Mouse (Mus musculus) MEL (cell line): ENCODE results near the gene Ubc. TPM values are rescaled to one million over a fixed set of nuclear protein-coding genes. Genes with fewer than 3 reads are reported as not detected.

Experiments
- DNase-seq: peaks from one replicate; pipeline ENCODE4 v3.0.0; 2011; ENCODE audit warnings: low read depth, low spot score
- H3K27ac ChIP-seq: 2 replicates; pipeline ENCODE4 v1.5.1; 2012; ENCODE audit warnings: low read depth, mild to moderate bottlenecking, control low read depth, low read length, moderate library complexity; ENCODE audit not compliant: control insufficient read depth
- H3K27me3 ChIP-seq, 2 experiments: fragments of 150-350 bp in 1 of 2; sonication (generic) in 1 of 2; 2 replicates each; pipeline ENCODE4 v1.6.1; 2012; ENCODE audit warnings: low read length in 2 of 2, mild to moderate bottlenecking in 2 of 2, improper control_type of control experiment in 1 of 2, moderate library complexity in 1 of 2; ENCODE audit not compliant: insufficient read depth in 2 of 2, control insufficient read depth in 1 of 2
- H3K36me3 ChIP-seq, 2 experiments: 2 replicates each; pipeline ENCODE4 v1.6.1; 2012 to 2014; ENCODE audit warnings: low read length in 2 of 2, improper control_type of control experiment in 1 of 2, inconsistent platforms in 1 of 2, mild to moderate bottlenecking in 1 of 2; ENCODE audit not compliant: insufficient read depth in 2 of 2, control insufficient read depth in 1 of 2
- H3K4me1 ChIP-seq, 2 experiments: fragments of 150-350 bp in 1 of 2; sonication (generic) in 1 of 2; 2 replicates each; pipeline ENCODE4 v1.6.1; 2012; ENCODE audit warnings: low read length in 2 of 2, improper control_type of control experiment in 1 of 2, mild to moderate bottlenecking in 1 of 2; ENCODE audit not compliant: insufficient read depth in 2 of 2, control insufficient read depth in 1 of 2
- H3K4me3 ChIP-seq, 2 experiments: fragments of 150-350 bp in 1 of 2; sonication (generic) in 1 of 2; 2 replicates each; pipeline ENCODE4 v1.5.1; 2012; ENCODE audit warnings: low read depth in 2 of 2, low read length in 2 of 2, mild to moderate bottlenecking in 2 of 2, moderate library complexity in 2 of 2, control low read depth in 1 of 2, improper control_type of control experiment in 1 of 2; ENCODE audit not compliant: control insufficient read depth in 1 of 2, insufficient read depth in 1 of 2
- H3K79me2 ChIP-seq: 2 replicates; pipeline ENCODE4 v1.6.1; 2012; ENCODE audit warnings: mild to moderate bottlenecking, low read length, moderate library complexity; ENCODE audit not compliant: control insufficient read depth, poor library complexity, insufficient read depth
- H3K9ac ChIP-seq: 2 replicates; pipeline ENCODE4 v1.6.1; 2012; ENCODE audit warnings: low read depth, mild to moderate bottlenecking, control low read depth, low read length, moderate library complexity; ENCODE audit not compliant: control insufficient read depth, poor library complexity, severe bottlenecking
- H3K9me3 ChIP-seq: fragments of 150-350 bp; sonication (generic); replicated peaks from 2 replicates; pipeline ENCODE4 v1.6.1; 2012; ENCODE audit warnings: mild to moderate bottlenecking, low read length, improper control_type of control experiment, moderate library complexity; ENCODE audit not compliant: insufficient read depth
- BHLHE40 ChIP-seq: IDR thresholded peaks from 2 replicates; pipeline ENCODE4 v1.6.1; 2012; ENCODE audit warnings: low read depth, mild to moderate bottlenecking, inconsistent platforms, low read length, improper control_type of control experiment, borderline replicate concordance
- CHD1 ChIP-seq: IDR thresholded peaks from 2 replicates; pipeline ENCODE4 v1.6.1; 2012; ENCODE audit warnings: low read depth, mild to moderate bottlenecking, inconsistent platforms, low read length, improper control_type of control experiment
- CTCF ChIP-seq, 3 experiments: IDR thresholded peaks in 2 of 3; conservative IDR thresholded peaks in 1 of 3; 2 replicates each; pipeline ENCODE4 v1.5.1; 2011 to 2012; ENCODE audit warnings: low read length in 3 of 3, low read depth in 2 of 3, mild to moderate bottlenecking in 2 of 3, improper control_type of control experiment in 1 of 3, inconsistent platforms in 1 of 3, mixed read lengths in 1 of 3, moderate library complexity in 1 of 3; ENCODE audit not compliant: control insufficient read depth in 1 of 3, insufficient read depth in 1 of 3, poor library complexity in 1 of 3, severe bottlenecking in 1 of 3
- ELF1 ChIP-seq: IDR thresholded peaks from 2 replicates; pipeline ENCODE4 v1.6.1; 2014; ENCODE audit warnings: low read depth, mild to moderate bottlenecking, inconsistent platforms, low read length, improper control_type of control experiment, moderate library complexity
- ETS1 ChIP-seq: IDR thresholded peaks from 2 replicates; pipeline ENCODE4 v1.6.1; 2012; ENCODE audit warnings: low read depth, mild to moderate bottlenecking, inconsistent platforms, low read length, improper control_type of control experiment, moderate library complexity
- HCFC1 ChIP-seq: IDR thresholded peaks from 2 replicates; pipeline ENCODE4 v1.6.1; 2012; ENCODE audit warnings: low read depth, mild to moderate bottlenecking, inconsistent platforms, low read length, improper control_type of control experiment, moderate library complexity
- JUND ChIP-seq: IDR thresholded peaks from 2 replicates; pipeline ENCODE4 v1.6.1; 2011; ENCODE audit warnings: low read depth, mild to moderate bottlenecking, improper control_type of control experiment, low read length
- MAFK ChIP-seq: IDR thresholded peaks from 2 replicates; pipeline ENCODE4 v1.6.1; 2011; ENCODE audit warnings: low read depth, mild to moderate bottlenecking, low read length, improper control_type of control experiment, borderline replicate concordance
- MAZ ChIP-seq: IDR thresholded peaks from 2 replicates; pipeline ENCODE4 v1.6.1; 2012; ENCODE audit warnings: low read depth, mild to moderate bottlenecking, inconsistent platforms, low read length, improper control_type of control experiment
- MYB ChIP-seq: IDR thresholded peaks from 2 replicates; pipeline ENCODE4 v1.6.1; 2011; ENCODE audit warnings: mild to moderate bottlenecking, low read depth, low read length, improper control_type of control experiment
- MYC ChIP-seq: IDR thresholded peaks from 2 replicates; pipeline ENCODE4 v1.6.1; 2011; ENCODE audit warnings: low read depth, mild to moderate bottlenecking, low read length, improper control_type of control experiment, moderate library complexity
- NRF1 ChIP-seq: IDR thresholded peaks from 2 replicates; pipeline ENCODE4 v1.6.1; 2014; ENCODE audit warnings: low read depth, mild to moderate bottlenecking, inconsistent platforms, low read length, improper control_type of control experiment, moderate library complexity; ENCODE audit not compliant: poor library complexity, insufficient read depth, severe bottlenecking
- POLR2A ChIP-seq, 2 experiments: IDR thresholded peaks; 2 replicates each; pipeline ENCODE4 v1.6.1; 2011 to 2012; ENCODE audit warnings: low read length in 2 of 2, mild to moderate bottlenecking in 2 of 2, control low read depth in 1 of 2, improper control_type of control experiment in 1 of 2, low read depth in 1 of 2, moderate library complexity in 1 of 2; ENCODE audit not compliant: control insufficient read depth in 1 of 2, insufficient read depth in 1 of 2, poor library complexity in 1 of 2
- RAD21 ChIP-seq: IDR thresholded peaks from 2 replicates; pipeline ENCODE4 v1.6.1; 2011; ENCODE audit warnings: mild to moderate bottlenecking, low read depth, low read length, improper control_type of control experiment
- RCOR1 ChIP-seq: IDR thresholded peaks from 2 replicates; pipeline ENCODE4 v1.6.1; 2012; ENCODE audit warnings: low read depth, mild to moderate bottlenecking, inconsistent platforms, low read length, improper control_type of control experiment
- SIN3A ChIP-seq: IDR thresholded peaks from 2 replicates; pipeline ENCODE4 v1.6.1; 2012; ENCODE audit warnings: low read length, improper control_type of control experiment, inconsistent platforms
- SMC3 ChIP-seq: IDR thresholded peaks from 2 replicates; pipeline ENCODE4 v1.6.1; 2011; ENCODE audit warnings: low read depth, low read length, improper control_type of control experiment
- TAL1 ChIP-seq: IDR thresholded peaks from 2 replicates; pipeline ENCODE4 v1.6.1; 2012; ENCODE audit warnings: mild to moderate bottlenecking, inconsistent platforms, low read length, moderate library complexity, mixed read lengths
- TBP ChIP-seq: IDR thresholded peaks from 2 replicates; pipeline ENCODE4 v1.8.0; 2011; ENCODE audit warnings: low read depth, low read length, improper control_type of control experiment
- TCF12 ChIP-seq: IDR thresholded peaks from 2 replicates; pipeline ENCODE4 v1.6.1; 2014; ENCODE audit warnings: low read depth, mild to moderate bottlenecking, inconsistent platforms, low read length, improper control_type of control experiment, moderate library complexity
- UBTF ChIP-seq: IDR thresholded peaks from 2 replicates; pipeline ENCODE4 v1.6.1; 2012; ENCODE audit warnings: low read depth, mild to moderate bottlenecking, inconsistent platforms, low read length, improper control_type of control experiment, moderate library complexity, borderline replicate concordance; ENCODE audit not compliant: insufficient read depth
- USF2 ChIP-seq, 2 experiments: IDR thresholded peaks; 2 replicates each; pipeline ENCODE4 v1.6.1; 2011 to 2012; ENCODE audit warnings: improper control_type of control experiment in 2 of 2, low read length in 2 of 2, borderline replicate concordance in 1 of 2, inconsistent platforms in 1 of 2, low read depth in 1 of 2, mild to moderate bottlenecking in 1 of 2; ENCODE audit not compliant: insufficient read depth in 1 of 2
- polyA plus RNA-seq, 2 experiments: library from polyadenylated mRNA; stranded (reverse) in 1 of 2; unstranded in 1 of 2; fragments of >175 nt in 1 of 2; fragments of >200 nt in 1 of 2; gene quantifications; 2 replicates each; pipeline versions ENCODE4 v1.2.1 to v1.2.4; 2012; ENCODE audit warnings: low replicate concordance in 2 of 2, low read depth in 1 of 2; ENCODE audit not compliant: insufficient read length in 2 of 2, insufficient read depth in 1 of 2, missing spikeins in 1 of 2
- total RNA-seq: library from RNA; depleted of rRNA; stranded (reverse); fragments of 300-350 nt; gene quantifications from 2 replicates; pipeline ENCODE4 v1.2.3, GENCODE M21; 2012

Ubc gene
- total and polyA plus RNA-seq, 3 experiments, result 113 to 1,075 (median 511) TPM

DNA sequence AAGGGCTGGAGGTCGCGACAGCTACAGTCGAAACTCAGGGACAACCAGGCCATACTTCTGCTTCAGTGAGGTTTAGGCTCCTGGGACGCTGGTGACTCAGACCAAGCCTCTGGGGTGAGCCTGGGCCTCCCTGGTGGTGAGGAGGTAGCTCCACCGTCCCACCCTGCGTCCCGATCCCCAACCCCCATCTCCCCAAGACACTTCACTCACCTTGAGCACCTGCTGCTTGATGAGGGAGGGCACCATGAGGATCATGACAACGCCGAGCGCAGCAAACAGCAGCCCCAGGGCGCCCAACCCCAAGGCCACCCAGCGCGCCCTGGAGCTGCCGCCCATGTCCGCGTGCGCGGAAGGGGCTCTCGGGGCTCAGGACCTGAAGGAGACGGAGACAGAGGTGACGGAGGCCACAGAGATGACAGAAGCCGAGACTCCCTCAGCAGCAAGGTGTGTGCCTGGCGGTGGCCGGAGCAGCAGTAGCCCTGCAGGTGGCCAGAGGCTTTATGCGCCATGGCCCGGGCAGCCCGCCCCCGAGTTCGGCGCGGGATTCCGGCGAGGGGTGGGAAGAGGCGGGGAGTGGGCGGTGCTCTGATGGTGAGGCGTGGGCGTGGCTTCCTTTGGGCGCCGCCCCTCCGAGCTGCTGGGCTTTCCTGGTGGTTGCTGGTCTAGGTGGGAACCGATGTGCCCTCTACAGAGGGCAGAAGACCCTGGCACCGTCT, 49.3 kb downstream of the Ubc start, which contains the start of gene Scarb1 (continued):
- TF ChIP-seq ETS1 (no peak), POLR2A (IDR thresholded peaks at IDR 0.05; ENCODE audit: control insufficient read depth in 1 of 2, insufficient read depth in 1 of 2, low read depth in 1 of 2, low read length in 2 of 2, poor library complexity in 1 of 2) (peak; percentile 78 to 95), MAFK (no peak), MAZ (peak; percentile 46), MYB (no peak), ELF1 (peak; percentile 42; the same call in 1 of the 2 replicates)

DNA sequence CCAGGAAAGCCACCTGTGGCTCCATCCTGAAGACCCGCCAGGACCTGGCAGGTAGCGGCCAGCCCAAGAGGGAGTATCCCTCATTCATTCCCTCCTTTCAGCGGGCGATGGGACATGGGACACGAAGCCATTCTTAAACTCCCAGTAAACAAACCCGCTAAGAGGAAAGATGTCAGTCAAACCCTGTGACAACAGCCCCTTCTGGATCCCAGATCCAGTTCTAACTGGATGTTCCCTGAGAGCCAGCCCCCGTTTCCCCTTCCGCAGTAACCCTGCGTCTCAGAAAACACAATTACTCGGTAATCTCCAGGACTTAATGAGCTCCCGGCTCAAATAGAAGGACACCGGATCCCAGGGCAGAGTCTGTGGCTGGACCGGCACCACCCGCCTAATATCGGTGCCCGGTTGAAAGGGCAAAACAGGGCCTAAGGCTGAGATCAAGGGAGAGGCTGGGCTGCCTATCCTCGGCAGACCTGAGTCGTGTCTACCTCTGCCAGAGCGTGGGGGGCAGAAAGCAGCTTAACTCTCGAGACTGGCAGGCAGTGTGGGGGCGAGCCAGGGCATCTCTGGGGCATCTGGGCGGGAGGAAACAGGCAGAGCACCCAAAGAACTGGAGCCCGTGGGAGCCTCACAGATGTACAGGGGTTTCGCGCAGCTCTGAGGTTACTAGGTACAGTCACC, 50.0 kb downstream of the Ubc start:
- H3K27ac ChIP-seq, result peak overlapping the region; percentile 38
- H3K9ac ChIP-seq, result peak overlapping the region; percentile 74
- H3K9me3 ChIP-seq, result no peaks in the 10 kb centered on the region
- H3K27me3 ChIP-seq, result no peaks in the 10 kb centered on the region
- peak; percentile 77 for DNase-seq
- H3K4me3 ChIP-seq, result peak overlapping the region; percentile 68 to 85
- TF ChIP-seq NRF1 (no peak), MAZ (no peak), BHLHE40 (no peak), SIN3A (0 out of 2 replicates have a peak, but pooled peaks have one; percentile 17), ELF1 (no peak), TAL1 (no peak), TCF12 (no peak), MYC (no peak), MYB (no peak), SMC3 (no peak), CHD1 (no peak), USF2 (IDR thresholded peaks at IDR 0.05; ENCODE audit: borderline replicate concordance in 1 of 2, insufficient read depth in 1 of 2, low read depth in 1 of 2, low read length in 2 of 2) (no peak), RAD21 (no peak), MAFK (no peak), UBTF (0 out of 2 replicates have a peak, but pooled peaks have one; percentile 43), CTCF (IDR thresholded peaks at IDR 0.05 in 2 of 3, conservative IDR thresholded peaks at IDR 0.05 in 1 of 3; ENCODE audit: control insufficient read depth in 1 of 3, insufficient read depth in 1 of 3, low read depth in 2 of 3, low read length in 3 of 3, poor library complexity in 1 of 3, severe bottlenecking in 1 of 3) (no peak), JUND (no peak), HCFC1 (no peak), TBP (no peak), RCOR1 (no peak), ETS1 (0 out of 2 replicates have a peak, but pooled peaks have one; percentile 22)
- peaks cover 3 to 9% of the 10 kb centered on the region in 2 experiments for H3K36me3 ChIP-seq
- peaks cover 3 to 19% of the 10 kb centered on the region in 2 experiments for H3K4me1 ChIP-seq
- H3K79me2 ChIP-seq, result peaks cover 48% of the 10 kb centered on the region
